In genomic region chr16:77236021-77236420, GRCm38 (mm10) we compare ENCODE assay signal across 8 mouse cellular contexts.
DNase-seq lines count a peak whose midpoint lies in the region; ATAC-seq lines count a peak whose summit lies in the region.

No protein-coding gene starts in this region.

- no peak overlapping the region for H3K9ac ChIP-seq in embryonic facial prominence, embryonic 11.5 days (replicated peaks; ENCODE audit: low read length)
- H3K9ac ChIP-seq in forebrain, embryonic 15.5 days (replicated peaks): peak overlapping the region; percentile 54

- no peak overlapping the region for H3K27ac ChIP-seq in embryonic facial prominence, embryonic 11.5 days (replicated peaks; ENCODE audit: low read depth, low read length)
- no peak overlapping the region for H3K27ac ChIP-seq in embryonic facial prominence, embryonic 10.5 days (replicated peaks)
- peak overlapping the region; percentile 98 for H3K27ac ChIP-seq in forebrain, embryonic 15.5 days (replicated peaks)

- no peak overlapping the region for H3K4me3 ChIP-seq in embryonic facial prominence, embryonic 11.5 days (ENCODE audit: low read depth, low read length)
- H3K4me3 ChIP-seq in embryonic facial prominence, embryonic 10.5 days: no peak overlapping the region
- H3K4me3 ChIP-seq in forebrain, embryonic 15.5 days: peak overlapping the region; percentile 35

- no peaks in the 10 kb centered on the region for H3K4me1 ChIP-seq in embryonic facial prominence, embryonic 11.5 days (ENCODE audit: control insufficient read depth, insufficient read depth, low read length)
- H3K4me1 ChIP-seq in embryonic facial prominence, embryonic 10.5 days: peaks cover 23% of the 10 kb centered on the region
- H3K4me1 ChIP-seq in forebrain, embryonic 15.5 days: peaks cover 32% of the 10 kb centered on the region

- no peaks in the 10 kb centered on the region for H3K27me3 ChIP-seq in embryonic facial prominence, embryonic 11.5 days (ENCODE audit: control insufficient read depth, insufficient read depth, low read length)
- no peaks in the 10 kb centered on the region for H3K27me3 ChIP-seq in embryonic facial prominence, embryonic 10.5 days (replicated peaks; ENCODE audit: low read depth, poor library complexity, severe bottlenecking)
- H3K27me3 ChIP-seq in forebrain, embryonic 15.5 days: no peaks in the 10 kb centered on the region

- WGBS in embryonic facial prominence, embryonic 11.5 days: 55% methylated on average over 4 of the region's 4 CpGs
- 75% methylated on average over 4 of the region's 4 CpGs for WGBS in embryonic facial prominence, embryonic 10.5 days
- WGBS in forebrain, embryonic 15.5 days: 6% methylated on average over 4 of the region's 4 CpGs

- peak; percentile 21 for DNase-seq in embryonic facial prominence, embryonic 11.5 days (ENCODE audit: low spot score)
- no peak for DNase-seq in embryonic facial prominence, embryonic 10.5 days (ENCODE audit: low spot score)
- DNase-seq in layer of hippocampus, postnatal 14 days (ENCODE audit: low spot score in 2 of 2): peak; percentile 58 to 70
- peak; percentile 52 for DNase-seq in right cerebral cortex, adult 18-20 months
- DNase-seq in ovary, postnatal 14 days (ENCODE audit: low spot score): no peak
- no peak for DNase-seq in natural killer cell, adult 2 months (ENCODE audit: low spot score in 2 of 2)

- peak; percentile 87 for ATAC-seq in embryonic facial prominence, embryonic 11.5 days (replicated peaks; ENCODE audit: insufficient number of reproducible peaks, low FRiP score, low TSS enrichment, low read depth)
- ATAC-seq in forebrain, embryonic 15.5 days (replicated peaks): peak; percentile 76
- no peak for ATAC-seq in erythroblast, adult 5-6 weeks (replicated peaks; ENCODE audit: low FRiP score, poor library complexity, severe bottlenecking)

- H3K36me3 ChIP-seq in embryonic facial prominence, embryonic 11.5 days (replicated peaks; ENCODE audit: control insufficient read depth, insufficient read depth, low read depth, low read length): no peaks in the 10 kb centered on the region
- no peaks in the 10 kb centered on the region for H3K36me3 ChIP-seq in embryonic facial prominence, embryonic 10.5 days (replicated peaks)
- no peaks in the 10 kb centered on the region for H3K36me3 ChIP-seq in forebrain, embryonic 15.5 days

- H3K9me3 ChIP-seq in embryonic facial prominence, embryonic 11.5 days (replicated peaks; ENCODE audit: control insufficient read depth, low read length): no peaks in the 10 kb centered on the region
- no peaks in the 10 kb centered on the region for H3K9me3 ChIP-seq in embryonic facial prominence, embryonic 10.5 days
- no peaks in the 10 kb centered on the region for H3K9me3 ChIP-seq in forebrain, embryonic 15.5 days

- H3K4me2 ChIP-seq in embryonic facial prominence, embryonic 11.5 days (ENCODE audit: low read depth, low read length): no peak overlapping the region
- H3K4me2 ChIP-seq in forebrain, embryonic 15.5 days (replicated peaks): peak overlapping the region; percentile 56

Comparison
In these comparisons a context has a peak if more than half of its experiments do, and no peak if none do; other contexts are left out.
1. DNase-seq: peak in embryonic facial prominence, embryonic 11.5 days (single experiment), layer of hippocampus, postnatal 14 days (2 of 2) and right cerebral cortex, adult 18-20 months (single experiment); none in embryonic facial prominence, embryonic 10.5 days (single experiment), ovary, postnatal 14 days (single experiment) and natural killer cell, adult 2 months (0 of 2).